Mouse (Mus musculus) heart, adult 2 months (tissue): ENCODE measurements at regions not wholly inside any gene's neighbourhood (a gene's known extent, or its start where the extent isn't known, plus 50 kb on each side); places are given as distances from the start of the nearest gene placed in this dataset.

Experiments used
- CTCF ChIP-seq: fragments of 200-600 bp; IDR thresholded peaks from 2 replicates; pipeline ENCODE4 v1.8.1; 2022; ENCODE audit warnings: antibody characterized with exemption, mild to moderate bottlenecking, moderate library complexity
- EP300 ChIP-seq: fragments of 200-500 bp; IDR thresholded peaks from 2 replicates; pipeline ENCODE4 v1.6.1; 2011; ENCODE audit warnings: low read depth, low read length, control low read depth; ENCODE audit not compliant: insufficient read depth
- POLR2A ChIP-seq: fragments of 200-500 bp; IDR thresholded peaks from 2 replicates; pipeline ENCODE4 v1.6.1; 2011; ENCODE audit warnings: mild to moderate bottlenecking, low read depth, low read length, control low read depth; ENCODE audit not compliant: insufficient read depth

DNA sequence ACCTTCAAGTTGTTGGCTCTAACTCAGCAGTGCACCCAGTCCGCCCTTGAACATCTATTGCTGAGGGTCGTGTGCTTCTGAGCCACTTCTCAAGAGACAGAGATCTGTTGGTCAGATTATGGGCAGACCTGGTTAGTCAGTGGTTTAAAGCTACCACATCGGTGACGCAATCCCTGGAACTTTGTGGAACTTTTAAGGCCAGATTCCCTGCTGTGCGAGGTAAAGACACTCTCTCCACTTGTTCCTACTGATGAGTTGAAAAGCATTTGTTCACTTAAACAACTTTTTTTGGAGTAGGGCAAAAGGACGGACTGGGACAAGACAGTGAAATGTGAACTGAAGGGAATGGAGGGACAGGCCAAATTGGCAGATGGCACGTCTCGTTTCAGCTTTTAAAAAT, 61.9 kb upstream of the Dab2 start:
- TF ChIP-seq CTCF: no peak
- no peak for TF ChIP-seq POLR2A
- TF ChIP-seq EP300: no peak
